Mouse (Mus musculus) G1E-ER4 (cell line): ENCODE measurements at regions not wholly inside any gene's neighbourhood (a gene's known extent, or its start where the extent isn't known, plus 50 kb on each side); places are given as distances from the start of the nearest gene placed in this dataset.

ENCODE experiments used
- GATA1 ChIP-seq: IDR thresholded peaks from one replicate; pipeline ENCODE4 v1.8.0; 2012; ENCODE audit warnings: low read length, inconsistent platforms

DNA sequence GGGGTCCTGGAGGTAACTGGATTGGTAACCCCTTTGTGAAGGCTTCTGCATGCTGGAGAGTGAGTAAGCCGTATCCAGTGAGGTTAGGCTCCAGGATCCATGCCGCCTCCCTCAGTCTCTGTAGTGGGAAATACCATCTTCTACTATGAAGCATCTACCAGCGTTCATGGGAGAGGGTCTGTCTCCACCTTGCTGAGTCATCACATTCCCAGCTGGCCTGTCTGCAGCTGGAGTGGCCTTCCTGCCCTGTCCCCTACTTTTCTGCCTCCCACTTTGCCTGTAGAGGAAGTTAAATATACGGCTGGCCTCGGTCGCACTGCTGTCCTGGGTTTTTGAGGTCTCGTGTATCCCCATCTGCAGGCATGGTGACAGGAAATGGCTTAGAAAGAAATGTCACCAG lies 78.0 kb upstream of the Sec14l1 start:
- TF ChIP-seq GATA1 = no peak

GRCm38 (mm10) chr11:117038282-117039106 lies 76.5 kb upstream of the Sec14l1 start:
- no peak for TF ChIP-seq GATA1

DNA sequence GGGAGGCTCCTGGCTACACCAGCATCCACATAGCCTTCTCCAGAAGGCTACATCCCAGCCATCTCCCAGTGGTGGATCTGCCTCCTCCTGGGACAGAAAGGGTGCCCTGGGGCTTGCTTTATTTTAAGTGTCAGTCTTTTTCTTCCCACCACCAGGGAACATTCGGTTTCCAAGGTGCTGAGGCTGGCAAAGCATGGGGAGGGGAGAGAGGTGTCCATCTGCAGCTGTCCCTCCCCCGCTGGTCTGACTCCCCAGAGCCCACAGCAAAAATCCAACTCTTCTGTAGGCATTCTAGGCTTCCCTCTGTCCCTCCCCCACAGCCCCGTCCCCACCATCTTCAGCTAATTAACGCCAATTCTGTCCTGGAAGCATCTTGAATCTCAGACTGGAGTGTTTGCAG lies 74.1 kb upstream of the Sec14l1 start:
- TF ChIP-seq GATA1 = no peak

DNA sequence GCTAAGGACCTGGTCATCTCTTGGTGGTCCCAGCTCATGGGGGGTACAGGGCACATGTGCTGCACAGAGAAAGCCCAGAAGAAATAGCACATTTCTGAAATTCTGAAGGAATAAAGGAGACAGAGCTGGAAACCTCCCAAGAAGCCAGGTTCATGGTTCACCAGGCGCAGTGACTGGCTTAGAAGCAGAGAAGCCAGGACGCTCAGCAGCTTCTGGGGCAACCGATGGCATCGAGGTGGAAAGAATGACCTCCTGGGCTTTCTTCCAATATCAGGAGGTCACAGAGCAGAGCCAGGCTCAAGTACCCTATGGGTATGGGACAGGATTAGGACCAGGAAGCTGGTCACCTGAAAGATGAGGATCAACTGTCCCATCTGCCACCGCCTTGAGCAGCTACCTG lies 72.6 kb upstream of the Sec14l1 start:
- no peak for TF ChIP-seq GATA1

DNA sequence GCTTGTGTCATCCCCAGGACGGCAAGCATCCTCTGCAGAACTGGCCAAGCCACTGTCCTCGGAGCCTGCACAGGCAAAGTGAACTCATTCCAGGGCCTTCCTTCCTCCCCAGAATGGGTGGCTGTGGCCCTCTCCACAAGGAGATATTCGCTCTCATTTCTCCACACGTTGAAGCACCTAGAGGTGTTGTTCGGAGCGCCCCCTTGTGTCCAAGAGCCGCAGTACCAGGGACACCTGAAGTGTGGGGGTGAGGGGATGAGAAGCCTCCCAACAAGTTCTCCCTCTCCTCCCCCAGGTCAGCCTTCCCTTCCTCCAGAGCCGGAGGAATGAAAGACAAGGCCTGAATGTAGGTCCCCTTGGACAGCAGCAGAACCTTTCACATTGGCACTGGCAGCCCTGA lies 71.4 kb upstream of the Sec14l1 start:
- no peak for TF ChIP-seq GATA1

DNA sequence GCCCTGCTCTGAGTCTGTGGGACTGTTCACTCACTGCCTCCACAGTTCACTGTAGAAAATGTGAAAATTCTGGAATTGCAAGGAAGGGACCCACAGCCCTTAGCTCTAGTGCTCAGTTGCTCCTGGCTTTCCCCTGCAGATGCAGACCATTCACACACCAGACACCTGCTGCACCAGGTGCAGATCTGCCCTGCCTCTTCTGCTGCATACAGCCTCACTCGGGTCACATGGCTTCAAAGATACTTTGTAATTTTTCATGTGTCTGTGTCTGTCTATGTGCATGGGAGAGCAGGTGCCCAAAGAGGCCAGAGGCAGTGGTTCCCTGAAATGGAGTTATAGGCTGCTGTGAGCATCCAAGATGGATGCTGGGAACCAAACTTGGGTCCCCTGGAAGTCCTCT lies 70.2 kb upstream of the Sec14l1 start:
- no peak for TF ChIP-seq GATA1

DNA sequence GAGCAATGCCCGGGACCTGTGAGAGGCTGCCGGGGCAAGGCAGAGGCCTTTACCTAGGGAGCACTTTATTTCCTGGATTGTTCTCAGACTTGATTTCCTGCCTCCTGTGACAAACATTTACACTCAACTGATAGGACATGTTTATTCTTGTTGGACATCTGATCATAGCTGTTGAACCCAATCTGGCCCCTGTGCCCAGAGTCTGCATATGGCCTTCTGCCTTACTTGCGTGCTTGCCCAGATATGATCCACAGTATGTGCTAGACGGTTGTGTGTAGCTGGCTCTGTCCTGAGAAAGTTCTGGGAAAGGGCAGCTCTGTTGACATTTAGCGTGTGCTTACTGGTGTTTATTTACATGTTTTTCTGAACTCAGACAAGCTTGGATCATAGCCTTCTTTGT lies 68.3 kb upstream of the Sec14l1 start:
- TF ChIP-seq GATA1 = no peak

DNA sequence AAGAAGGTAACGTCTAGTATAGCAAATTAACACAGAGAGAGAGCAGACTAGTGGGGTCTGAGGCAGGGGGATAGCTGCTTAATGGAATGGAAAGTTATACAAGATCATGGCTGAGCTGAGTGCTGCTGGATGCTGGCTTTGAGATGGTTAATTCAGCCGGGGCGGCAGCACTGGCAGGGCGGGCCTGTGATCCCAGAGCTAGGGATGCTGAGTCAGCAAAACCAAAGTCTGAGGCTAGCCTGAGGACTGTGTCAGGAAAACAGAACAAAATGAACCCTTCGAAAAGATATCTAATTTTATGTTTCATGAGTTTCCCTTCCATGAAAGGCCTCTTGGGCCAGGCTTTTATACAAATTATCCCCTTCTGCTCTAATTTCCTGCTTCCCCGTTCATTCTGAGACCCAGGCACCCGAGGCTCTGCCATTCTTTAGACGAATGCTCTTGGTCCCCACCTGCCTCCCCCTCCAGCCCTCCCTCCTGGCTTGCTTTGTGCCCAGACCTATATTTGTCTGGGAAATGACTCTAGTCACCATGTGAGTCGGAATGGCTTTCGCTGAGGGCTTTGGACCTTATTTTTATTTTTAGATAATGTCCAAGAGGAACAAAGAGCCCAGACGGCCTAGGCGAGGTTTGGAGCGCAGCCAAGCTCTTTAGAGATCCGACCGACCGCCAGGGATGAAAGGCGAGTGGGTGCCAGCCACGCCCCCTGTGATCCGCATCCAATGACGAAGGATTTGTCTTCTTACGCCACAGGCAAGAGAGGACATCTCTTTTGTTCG lies 67.6 kb upstream of the Sec14l1 start:
- no peak for TF ChIP-seq GATA1

DNA sequence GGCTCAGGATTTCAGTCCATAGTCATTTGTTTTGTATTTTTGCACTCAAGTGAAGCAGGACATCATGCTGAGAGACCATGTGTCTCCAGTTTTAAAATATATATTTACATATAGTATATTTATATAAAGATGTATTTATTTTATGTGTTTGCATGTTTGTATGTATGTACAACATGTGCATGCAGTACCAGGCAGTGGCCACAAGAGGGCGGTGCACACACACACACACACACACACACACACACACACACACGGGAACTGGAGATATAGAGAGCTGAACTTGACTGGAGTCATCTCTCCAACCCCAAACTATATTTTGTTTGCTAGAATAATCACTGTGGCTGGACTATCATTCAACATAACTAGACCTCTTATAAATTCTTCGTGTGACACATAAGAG lies 66.1 kb upstream of the Sec14l1 start:
- TF ChIP-seq GATA1 = no peak

GRCm38 (mm10) chr11:117050788-117051187 lies 64.2 kb upstream of the Sec14l1 start:
- TF ChIP-seq GATA1 = no peak

- no peak for TF ChIP-seq GATA1
Observed at GRCm38 (mm10) chr11:117056958-117057357, 58.0 kb upstream of the Sec14l1 start.

GRCm38 (mm10) chr11:117057451-117057850 lies 57.5 kb upstream of the Sec14l1 start:
- no peak for TF ChIP-seq GATA1

GRCm38 (mm10) chr11:117059120-117059519 lies 55.8 kb upstream of the Sec14l1 start:
- no peak for TF ChIP-seq GATA1

GRCm38 (mm10) chr11:117059981-117060705 lies 54.8 kb upstream of the Sec14l1 start:
- TF ChIP-seq GATA1 = peak; percentile 50

- TF ChIP-seq GATA1 = no peak
Observed at GRCm38 (mm10) chr11:117060706-117061337, 54.1 kb upstream of the Sec14l1 start.

- TF ChIP-seq GATA1 = no peak
Observed at GRCm38 (mm10) chr11:117062772-117063499, 52.0 kb upstream of the Sec14l1 start.
